Mouse (Mus musculus) brain, adult 10 weeks (tissue): ENCODE results near the gene Defb22. TPM values are rescaled to one million over a fixed set of nuclear protein-coding genes. Genes with fewer than 3 reads are reported as not detected.

Experiments used
- polyA plus RNA-seq: library from polyadenylated mRNA; stranded (reverse); fragments of 350-450 nt; fragmentation: Illumina TruSeq; extraction: RNeasy Lipid Tissue Mini Kit (QIAGEN cat#74804); gene quantifications from one replicate; pipeline ENCODE4 v1.2.3, GENCODE M21; 2015; ENCODE audit warnings: low read depth, low replicate concordance

Defb22 gene
- not detected for polyA plus RNA-seq

DNA sequence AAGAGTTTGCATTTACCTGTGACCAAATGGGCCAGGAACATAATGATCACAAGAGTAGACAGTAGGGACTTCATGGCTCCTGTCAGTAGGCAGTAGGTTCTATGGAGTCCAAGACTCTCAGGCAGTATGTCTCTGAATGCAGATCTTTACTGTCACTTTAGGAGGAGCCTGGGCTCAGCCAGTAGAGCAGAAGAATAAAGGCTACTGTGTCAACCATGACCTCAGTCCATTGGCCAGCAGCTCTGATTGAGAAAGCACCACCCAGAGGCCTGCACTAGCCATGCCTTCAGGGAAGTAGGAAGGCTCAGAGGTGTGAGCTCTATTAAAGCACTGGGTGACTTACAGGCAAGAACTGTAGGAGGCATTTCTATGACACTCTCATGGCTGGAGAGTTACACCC, at the start of gene Defb22:
TSS of gene Defb22 (minus strand) at position 101 of the 400 bp plus-strand sequence.

GRCm38 (mm10) chr2:152517981-152518380, 28.0 kb upstream of the Defb22 start, which contains the start of gene Defb28:
Defb28 (plus strand) TSS chr2:152518255.

DNA sequence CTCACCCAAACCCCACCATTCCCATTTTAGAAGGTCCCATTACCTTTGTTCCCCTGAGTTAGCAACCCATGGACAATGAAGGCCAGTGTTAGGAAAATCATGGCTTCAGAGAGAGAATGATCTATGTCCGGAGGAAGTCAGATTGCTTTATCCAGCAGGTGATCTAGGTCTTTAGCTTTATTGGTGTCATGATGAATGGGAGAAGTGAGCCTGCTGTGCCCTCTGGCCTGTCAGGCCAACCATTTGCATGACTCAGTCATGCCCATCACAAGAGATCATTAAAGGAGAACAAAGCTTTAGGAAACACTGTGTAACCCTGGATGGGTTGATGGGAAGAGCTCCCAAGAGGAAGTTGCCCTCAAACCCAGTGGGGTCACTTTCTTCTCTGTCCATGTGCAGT, 21.7 kb upstream of the Defb22 start, which contains the start of gene Defb26:
TSS of gene Defb26 (minus strand) at position 101 of the 400 bp plus-strand sequence.

GRCm38 (mm10) chr2:152476763-152477162, 13.2 kb downstream of the Defb22 start, which contains the start of gene Defb20:
Defb20 (plus strand) TSS chr2:152477063.

DNA sequence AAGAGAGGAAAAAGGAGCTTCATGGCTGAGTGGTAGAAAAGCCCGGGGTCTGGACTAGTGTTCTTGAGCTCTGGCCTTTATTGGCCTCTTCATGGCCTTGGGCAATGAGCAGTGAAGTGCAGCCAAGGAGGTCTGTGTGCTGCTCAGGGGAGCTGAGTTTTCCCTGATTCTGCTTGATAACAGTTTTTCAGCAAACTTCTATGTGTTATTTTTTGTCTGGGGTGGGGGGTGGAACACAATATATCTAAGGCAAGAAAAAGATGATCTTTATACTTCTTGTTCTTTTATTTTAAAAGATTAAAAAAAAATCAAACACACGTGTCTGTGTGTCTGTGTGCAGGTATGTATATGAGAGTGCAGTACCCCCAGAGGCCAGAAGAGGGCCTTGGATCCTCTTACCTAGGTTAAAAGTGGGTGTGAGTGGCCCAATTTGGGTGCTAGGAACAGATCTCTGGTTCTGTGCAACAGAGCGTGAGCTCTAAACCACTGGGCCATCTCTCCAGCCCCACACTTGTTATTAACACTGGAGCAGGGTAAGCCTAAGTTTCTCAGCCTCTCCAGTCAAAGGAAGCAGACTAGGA, 25.3 kb downstream of the Defb22 start, which contains the start of gene Defb23:
TSS of gene Defb23 (minus strand) at position 51 of the 581 bp plus-strand sequence.

Other genes starting within 250 kb of the Defb22 start
- 40.8 TPM for gene Tbc1d20, start 196.3 kb downstream of the Defb22 start, polyA plus RNA-seq
- gene Rbck1, start 157.5 kb downstream of the Defb22 start, polyA plus RNA-seq: 101 TPM
- gene Trib3, start 146.1 kb downstream of the Defb22 start, polyA plus RNA-seq: 0.51 TPM
- 136 TPM for gene Nrsn2, start 113.5 kb downstream of the Defb22 start, polyA plus RNA-seq
- 7.6 TPM for gene Sox12, start 92.1 kb downstream of the Defb22 start, polyA plus RNA-seq
- gene Zcchc3, start 75.1 kb downstream of the Defb22 start, polyA plus RNA-seq: 5.2 TPM
- 2.1 TPM for gene 6820408C15Rik, start 74.6 kb downstream of the Defb22 start, polyA plus RNA-seq
- not detected for gene Defb23, start 25.5 kb downstream of the Defb22 start, polyA plus RNA-seq
- not detected for gene Defb20, start 13.1 kb downstream of the Defb22 start, polyA plus RNA-seq
- not detected for gene Defb26, start 21.6 kb upstream of the Defb22 start, polyA plus RNA-seq
- not detected for gene Defb28, start 28.1 kb upstream of the Defb22 start, polyA plus RNA-seq
- not detected for gene Defb29, start 50.0 kb upstream of the Defb22 start, polyA plus RNA-seq
- not detected for gene Gm17416, start 79.2 kb upstream of the Defb22 start, polyA plus RNA-seq
- not detected for gene Defb21, start 82.6 kb upstream of the Defb22 start, polyA plus RNA-seq
- not detected for gene Defb19, start 90.2 kb upstream of the Defb22 start, polyA plus RNA-seq
- gene Defb45, start 109.3 kb upstream of the Defb22 start, polyA plus RNA-seq: not detected
- gene Defb36, start 114.2 kb upstream of the Defb22 start, polyA plus RNA-seq: not detected
- not detected for gene Defb25, start 132.9 kb upstream of the Defb22 start, polyA plus RNA-seq
- 0.54 TPM for gene Rem1, start 136.8 kb upstream of the Defb22 start, polyA plus RNA-seq
- gene H13, start 179.3 kb upstream of the Defb22 start, polyA plus RNA-seq: 58.2 TPM
- gene Mcts2, start 196.9 kb upstream of the Defb22 start, polyA plus RNA-seq: 23.2 TPM
- gene Id1, start 246.1 kb upstream of the Defb22 start, polyA plus RNA-seq: 27.4 TPM